In the genomic region with DNA sequence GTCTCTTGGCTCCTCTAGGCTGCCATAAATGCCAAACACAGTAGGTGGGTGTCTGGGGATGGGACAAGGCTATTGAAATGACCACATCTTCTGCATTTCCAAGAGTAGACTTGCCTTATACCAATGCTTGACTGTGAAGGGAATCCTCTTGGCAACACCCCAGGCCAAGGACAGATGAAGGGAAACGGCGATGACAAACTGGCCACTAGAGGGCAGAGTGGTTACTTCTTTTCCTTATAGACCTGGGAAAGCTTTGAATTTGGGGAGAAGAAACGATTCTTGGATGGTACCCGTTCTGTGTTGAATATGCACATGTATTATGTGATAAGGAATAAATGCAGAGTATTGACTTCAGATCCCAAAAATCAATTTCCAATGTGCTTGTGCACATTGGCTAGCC, we compare ENCODE assay signal across 9 mouse cellular contexts. TPM values are rescaled to one million over a fixed set of nuclear protein-coding genes. Genes with fewer than 3 reads are reported as not detected.
DNase-seq lines count a peak whose midpoint lies in the region; ATAC-seq and TF ChIP-seq lines count a peak whose summit lies in the region.
"Had no signal": no experiment of that assay in that cellular context is flagged by ENCODE, and none has a peak within 500 bp of the region (broad histone marks: within the 10 kb centered on the region; RNA-seq: fewer than 3 reads in every experiment).

No protein-coding gene starts in this region.

- no peaks in the 10 kb centered on the region for H3K9me3 ChIP-seq in CH12.LX (replicated peaks; ENCODE audit: low read length)
- H3K9me3 ChIP-seq: limb, embryonic 12.5 days had no signal

- no peak for ATAC-seq in activated CD4-positive, CD25-positive, alpha-beta regulatory T cell, adult 4 months

- DNase-seq in CH12.LX (ENCODE audit: extremely low read depth): peak; percentile 69
- peak; percentile 90 for DNase-seq in NIH3T3 (ENCODE audit: low read depth)
- peak; percentile 93 to 96 for DNase-seq in cerebellum, postnatal 14 days
- peak; percentile 71 to 86 for DNase-seq in frontal cortex, postnatal 36 days (ENCODE audit: low spot score in 2 of 2)
- peak; percentile 21 for DNase-seq in large intestine, adult 2 months (ENCODE audit: low read depth, low spot score)
- peak; percentile 83 for DNase-seq in lung, postnatal 10 days
- DNase-seq in right cerebral cortex, postnatal 14 days: peak; percentile 89

- peaks cover 0 to 3% of the 10 kb centered on the region in 2 experiments; a peak in 1 of 4 replicates for H3K4me1 ChIP-seq in CH12.LX (ENCODE audit: control insufficient read depth in 1 of 2, insufficient read depth in 2 of 2)
- H3K4me1 ChIP-seq: limb, embryonic 12.5 days had no signal

- H3K4me3 ChIP-seq in CH12.LX (replicated peaks in 1 of 3; ENCODE audit: low read depth in 2 of 3, low read length in 2 of 3, poor library complexity in 1 of 3): no peak overlapping the region
- H3K4me3 ChIP-seq: limb, embryonic 12.5 days had no signal

- H3K27me3 ChIP-seq in CH12.LX (replicated peaks): peaks cover 2% of the 10 kb centered on the region

- H3K79me2 ChIP-seq in CH12.LX (replicated peaks; ENCODE audit: control insufficient read depth, extremely low read depth, insufficient read depth, poor library complexity, severe bottlenecking): no peaks in the 10 kb centered on the region

- in situ Hi-C loops in CH12.LX (cut with MboI; ENCODE audit: low pct_ligation_motif_present, low pct_unique_long_range_greater_than_20kb, low sequenced_read_pairs): loop anchor here (25.0 kb wide), 1 partner anchor 348 kb away; no protein-coding TSS in a partner anchor

- no peak overlapping the region for H3K27ac ChIP-seq in CH12.LX (ENCODE audit: insufficient read depth, low read depth)
- H3K27ac ChIP-seq: limb, embryonic 12.5 days had no signal

- H3K9ac ChIP-seq in CH12.LX (ENCODE audit: insufficient read depth, low read depth): no peak overlapping the region
- H3K9ac ChIP-seq: limb, embryonic 12.5 days had no signal

- TF ChIP-seq RAD21 in CH12.LX (IDR thresholded peaks at IDR 0.05; ENCODE audit: low read depth, low read length): peak; percentile 71

- dilution Hi-C loops in CH12.LX (cut with MboI; ENCODE audit: extremely low pct_ligation_motif_present, extremely low pct_unique_long_range_greater_than_20kb, low sequenced_read_pairs): no loop called here

- WGBS in large intestine, adult 2 months: 1% methylated on average over 4 of the region's 4 CpGs

- TF ChIP-seq EP300 in CH12.LX (IDR thresholded peaks at IDR 0.05; ENCODE audit: low read length): no peak

- H3K36me3 ChIP-seq in CH12.LX (replicated peaks in 1 of 2; ENCODE audit: control insufficient read depth in 1 of 2, insufficient read depth in 1 of 2, low read length in 1 of 2): no peaks in the 10 kb centered on the region
- H3K36me3 ChIP-seq: limb, embryonic 12.5 days had no signal

- TF ChIP-seq POLR2A in CH12.LX (IDR thresholded peaks at IDR 0.05; ENCODE audit: low read depth, low read length): no peak

- peak; percentile 87 to 92 for TF ChIP-seq CTCF in CH12.LX (conservative IDR thresholded peaks at IDR 0.05 in 1 of 2, IDR thresholded peaks at IDR 0.05 in 1 of 2; ENCODE audit: low read depth in 2 of 2, low read length in 2 of 2)

- H3K4me2 ChIP-seq in CH12.LX (ENCODE audit: insufficient read depth, low read depth, poor library complexity, severe bottlenecking): no peak overlapping the region
- H3K4me2 ChIP-seq: limb, embryonic 12.5 days had no signal

TF ChIP-seq in CH12.LX, 34 proteins besides CTCF, POLR2A, EP300 and RAD21:
- no peak for TF ChIP-seq UBTF (IDR thresholded peaks at IDR 0.05; ENCODE audit: low read depth, low read length)
- 0 out of 2 replicates have a peak, but pooled peaks have one; percentile 4 for TF ChIP-seq ZC3H11A (IDR thresholded peaks at IDR 0.05; ENCODE audit: low read depth, low read length)
- TF ChIP-seq TCF12 (IDR thresholded peaks at IDR 0.05; ENCODE audit: low read depth, low read length): no peak
- no peak for TF ChIP-seq POLR2AphosphoS2 (IDR thresholded peaks at IDR 0.05; ENCODE audit: low read depth, low read length)
- no peak for TF ChIP-seq JUN (IDR thresholded peaks at IDR 0.05; ENCODE audit: insufficient read depth, low read depth, low read length)
- TF ChIP-seq NRF1 (IDR thresholded peaks at IDR 0.05; ENCODE audit: low read depth, low read length): no peak
- no peak for TF ChIP-seq RCOR1 (conservative IDR thresholded peaks at IDR 0.05; ENCODE audit: low read depth, low read length)
- no peak for TF ChIP-seq JUND (conservative IDR thresholded peaks at IDR 0.05; ENCODE audit: low read depth, low read length)
- TF ChIP-seq SMC3 (IDR thresholded peaks at IDR 0.05; ENCODE audit: low read depth, low read length): peak; percentile 80
- no peak for TF ChIP-seq MEF2A (IDR thresholded peaks at IDR 0.05; ENCODE audit: borderline replicate concordance, low read depth, low read length)

RNA-seq across cellular contexts. Expression of a gene that starts 50.8 kb away (rescaled TPM):
- total RNA-seq in CH12.LX (2012; rRNA removed) (not detected in 2 replicates), CH12.LX (2014; rRNA removed) (not detected in 2 replicates)
- polyA plus RNA-seq in CH12.LX (2012; ENCODE audit: insufficient read length, low read depth): not detected in 2 replicates
- 0.01 and 0.04 TPM in 2 replicates for polyA plus RNA-seq in large intestine, adult 2 months (2012; rRNA removed)
- polyA plus RNA-seq in activated CD4-positive, CD25-positive, alpha-beta regulatory T cell, adult 4 months (2017; shearing (Covaris generic)): not detected

Comparison
In these comparisons a context has a peak if more than half of its experiments do, and no peak if none do; other contexts are left out.
1. DNase-seq: peak in every context shown above with its lines; median percentile 94 in cerebellum, postnatal 14 days; 90 in NIH3T3; 89 in right cerebral cortex, postnatal 14 days; 83 in lung, postnatal 10 days; 78 in frontal cortex, postnatal 36 days; 69 in CH12.LX; 21 in large intestine, adult 2 months.